Mouse (Mus musculus): ENCODE results near the gene Sncg.
A peak's percentile ranks its signal among the peaks of the same experiment; 100 is the strongest.

The Sncg gene

GRCm38 (mm10) chr14:34343078-34343477 is 31.5 kb downstream of the Sncg start:
- no peak for DNase-seq (ENCODE audit: low read depth, low spot score)

DNA sequence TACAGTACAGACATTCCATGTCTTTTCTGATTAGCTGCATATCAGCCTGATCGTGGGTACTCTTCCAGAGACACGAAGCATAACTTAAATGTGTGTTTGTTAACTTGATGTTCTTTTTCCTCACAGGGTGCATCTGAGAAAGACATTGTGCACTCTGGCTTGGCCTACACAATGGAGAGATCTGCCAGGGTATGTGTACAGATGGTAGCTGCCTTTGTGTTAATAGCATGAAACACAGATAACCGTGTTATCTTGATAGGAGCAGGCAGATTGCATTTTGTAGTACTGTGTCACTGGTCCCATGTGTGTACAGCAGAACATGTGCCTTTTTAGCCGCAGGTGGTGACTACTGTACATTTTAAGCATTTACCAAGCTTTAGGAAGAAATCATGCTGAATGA is 32.6 kb downstream of the Sncg start:
- no peak for DNase-seq (ENCODE audit: low read depth, low spot score)

- DNase-seq (ENCODE audit: low read depth, low spot score): peak; percentile 33
Observed at GRCm38 (mm10) chr14:34339446-34339845, 35.1 kb downstream of the Sncg start.

DNA sequence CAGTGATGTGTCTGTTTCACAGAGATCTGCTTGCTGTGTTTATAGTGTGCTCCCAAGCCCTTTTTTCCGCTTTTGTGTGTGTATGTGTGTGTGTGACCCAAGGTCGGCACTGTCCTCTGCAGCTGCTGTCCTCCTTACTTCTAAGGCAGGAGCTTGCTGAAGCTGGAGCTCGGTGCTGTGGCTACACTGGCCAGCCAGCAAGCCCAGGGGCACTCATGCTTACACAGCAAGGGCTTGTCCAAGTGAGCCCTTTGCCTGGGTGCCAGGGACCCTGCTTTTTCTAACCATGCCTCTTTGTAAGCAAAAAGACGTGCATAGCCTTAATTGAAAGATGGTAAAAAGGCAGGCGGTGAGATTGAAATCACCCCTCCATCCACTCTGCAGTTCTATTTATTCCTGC is 42.1 kb downstream of the Sncg start:
- DNase-seq (ENCODE audit: low read depth, low spot score): peak; percentile 48

GRCm38 (mm10) chr14:34331886-34332285 is 42.7 kb downstream of the Sncg start:
- peak; percentile 33 for DNase-seq (ENCODE audit: low read depth, low spot score)

DNA sequence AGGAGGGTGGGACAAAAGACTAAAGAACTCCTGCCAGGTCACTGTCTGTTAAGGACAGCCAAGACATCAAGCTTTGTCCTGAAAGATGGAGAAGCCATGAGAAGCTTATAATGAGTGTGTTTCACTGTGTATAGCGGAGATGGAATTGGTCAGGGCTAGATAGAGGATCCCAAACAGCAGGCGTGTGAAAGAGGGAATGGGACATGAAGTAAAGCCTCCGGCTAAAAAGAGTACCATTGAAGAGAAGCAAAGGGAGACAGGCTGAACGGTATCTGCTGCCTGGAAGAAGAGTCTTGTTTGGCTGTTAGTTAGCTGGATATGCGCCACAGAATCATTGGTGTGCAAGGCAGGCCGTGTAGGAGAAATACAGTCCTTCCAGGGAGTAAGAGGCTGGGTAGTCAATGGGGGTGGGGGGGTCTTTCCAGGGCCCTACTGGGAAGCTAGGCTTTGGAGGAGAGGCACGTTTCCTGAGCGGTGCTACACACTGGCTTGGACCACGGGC is 43.9 kb downstream of the Sncg start:
- peak; percentile 10 for DNase-seq (ENCODE audit: low read depth, low spot score)

- no peak for DNase-seq (ENCODE audit: low read depth, low spot score)
Observed at GRCm38 (mm10) chr14:34327618-34328017, 47.0 kb downstream of the Sncg start.

DNA sequence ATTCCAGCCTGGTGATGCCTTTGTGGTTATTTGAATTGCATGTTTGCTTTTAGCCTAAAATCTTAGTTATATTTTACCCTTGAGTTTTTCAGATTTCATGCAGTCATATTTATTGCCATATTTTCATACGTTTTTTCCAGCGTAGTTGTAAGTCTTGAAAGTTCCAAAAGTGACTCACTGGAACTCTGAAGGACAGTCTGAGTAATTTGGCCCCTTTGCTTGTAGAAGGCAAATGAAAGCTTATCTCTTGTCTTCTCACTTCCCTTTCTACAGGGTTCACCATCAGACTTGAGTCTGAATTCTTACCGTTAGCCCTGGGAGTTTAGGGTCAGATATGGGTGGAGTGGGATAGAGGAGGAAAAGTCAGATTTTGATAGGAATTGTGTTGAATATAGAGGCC is 48.0 kb downstream of the Sncg start:
- no peak for DNase-seq (ENCODE audit: low read depth, low spot score)

- no peak for DNase-seq (ENCODE audit: low read depth, low spot score)
Observed at GRCm38 (mm10) chr14:34323576-34324085, 51.0 kb downstream of the Sncg start.
